Mouse (Mus musculus): ENCODE measurements around the gene 2610528A11Rik.
"Not testable (repeated sequence)": the region's sequence is repeated elsewhere in the genome, so short reads cannot be mapped to it uniquely, and the experiment has no call there.

The 2610528A11Rik gene

DNA sequence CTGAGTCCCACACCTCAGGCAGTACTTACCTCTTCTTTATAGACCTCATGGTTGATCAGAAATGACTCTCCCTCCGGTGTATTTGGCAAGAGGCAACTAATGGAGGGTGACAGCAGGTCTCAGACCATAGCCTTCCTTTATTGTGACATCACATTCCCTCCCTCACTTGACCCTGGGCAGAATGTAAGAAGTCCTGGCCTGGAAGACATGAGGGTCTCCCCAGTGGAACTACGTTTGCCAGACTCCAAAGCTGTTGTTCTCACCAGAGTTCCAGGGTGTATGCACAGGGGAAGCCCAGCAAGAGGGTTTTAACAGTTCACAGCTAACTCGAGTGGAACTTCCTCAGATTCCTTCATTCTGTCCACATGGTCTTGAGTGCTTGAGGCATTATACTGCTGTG lies at the start of gene 2610528A11Rik:
Gene 2610528A11Rik, minus strand, starts transcription at position 101 of the 400 bp plus-strand sequence.
- DNase-seq (ENCODE audit: extremely low spot score, low spot score), result no peak

DNA sequence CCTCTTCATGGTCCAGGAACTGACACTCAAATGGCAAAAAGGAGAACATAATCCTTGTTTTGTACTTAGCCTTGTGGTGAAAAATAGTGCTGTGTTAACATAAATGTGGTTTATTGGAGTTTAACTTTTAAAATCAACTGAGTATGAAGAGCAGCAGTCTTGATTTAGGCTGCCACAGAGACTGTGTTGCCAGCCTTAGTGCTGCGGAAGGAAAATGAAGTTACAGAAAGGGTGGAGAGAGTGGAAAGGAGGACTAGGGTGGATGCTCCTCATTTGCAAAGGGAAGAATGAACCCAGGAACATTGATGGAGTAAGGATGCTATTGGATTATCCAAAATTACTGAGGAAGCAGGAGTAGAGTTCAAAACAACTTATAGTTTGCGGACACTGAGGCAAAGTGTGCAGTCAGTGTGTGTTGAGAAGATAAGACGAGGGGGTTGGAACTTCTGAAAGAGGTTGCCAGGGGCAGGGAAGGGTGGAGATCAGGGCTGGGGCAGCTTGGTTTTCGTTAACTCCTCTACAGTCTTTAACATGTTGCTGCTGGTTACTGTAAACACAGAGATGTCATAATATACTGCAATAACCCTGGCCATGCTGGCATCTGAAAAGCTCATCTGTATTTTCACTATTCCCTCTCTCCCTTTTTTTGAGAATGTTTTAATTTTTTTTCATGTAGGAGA lies 49.6 kb upstream of the 2610528A11Rik start:
- no peak for DNase-seq (ENCODE audit: extremely low spot score, low spot score)

GRCm38 (mm10) chr14:37154391-37154790 lies 40.6 kb upstream of the 2610528A11Rik start:
- DNase-seq (ENCODE audit: extremely low spot score, low spot score), result no peak

DNA sequence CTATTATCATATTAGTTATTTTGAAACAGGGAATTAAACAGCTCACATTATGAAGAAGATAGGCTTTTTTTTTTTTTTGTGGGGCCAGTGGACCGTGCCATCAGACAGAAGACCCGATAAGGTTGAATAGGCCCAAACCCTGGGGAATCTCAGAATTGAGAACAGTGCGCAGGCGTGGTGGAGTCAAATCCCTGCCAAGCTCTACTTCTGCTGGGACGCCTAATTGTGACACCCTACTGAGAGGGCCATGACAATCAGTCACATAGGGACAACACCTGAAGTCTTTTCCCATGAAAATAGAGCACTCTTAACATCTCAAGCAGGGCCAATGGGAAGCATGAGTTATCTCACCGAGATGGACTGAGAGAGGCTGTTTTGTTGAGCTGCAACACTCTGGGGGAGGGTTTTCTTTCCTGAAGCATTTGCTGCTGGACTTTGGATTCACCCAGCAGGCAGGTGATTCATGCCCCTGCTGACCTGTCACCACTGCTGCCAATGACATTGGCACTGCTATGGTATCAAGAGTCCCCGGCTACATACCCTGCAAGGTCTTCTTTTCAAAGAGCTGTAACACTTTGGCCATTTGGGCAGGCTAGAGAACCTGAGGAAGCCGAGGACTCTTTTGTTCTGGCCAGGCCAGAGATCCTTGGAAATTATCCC lies 25.4 kb upstream of the 2610528A11Rik start:
- DNase-seq (ENCODE audit: extremely low spot score, low spot score), result no peak

- not testable (repeated sequence) for DNase-seq (ENCODE audit: extremely low spot score, low spot score)
Observed at GRCm38 (mm10) chr14:37137596-37137995, 23.8 kb upstream of the 2610528A11Rik start.

- DNase-seq (ENCODE audit: extremely low spot score, low spot score), result no peak
Observed at GRCm38 (mm10) chr14:37136110-37136509, 22.3 kb upstream of the 2610528A11Rik start.

- no peak for DNase-seq (ENCODE audit: extremely low spot score, low spot score)
Observed at GRCm38 (mm10) chr14:37135671-37136070, 21.8 kb upstream of the 2610528A11Rik start.

GRCm38 (mm10) chr14:37135127-37135593 lies 21.3 kb upstream of the 2610528A11Rik start, which contains the start of gene Ghitm:
Gene Ghitm, minus strand, starts transcription at chr14:37135272.
- peak; percentile 93 for DNase-seq (ENCODE audit: extremely low spot score, low spot score)

GRCm38 (mm10) chr14:37134304-37135126 lies 20.7 kb upstream of the 2610528A11Rik start:
- DNase-seq (ENCODE audit: extremely low spot score, low spot score), result no peak

DNA sequence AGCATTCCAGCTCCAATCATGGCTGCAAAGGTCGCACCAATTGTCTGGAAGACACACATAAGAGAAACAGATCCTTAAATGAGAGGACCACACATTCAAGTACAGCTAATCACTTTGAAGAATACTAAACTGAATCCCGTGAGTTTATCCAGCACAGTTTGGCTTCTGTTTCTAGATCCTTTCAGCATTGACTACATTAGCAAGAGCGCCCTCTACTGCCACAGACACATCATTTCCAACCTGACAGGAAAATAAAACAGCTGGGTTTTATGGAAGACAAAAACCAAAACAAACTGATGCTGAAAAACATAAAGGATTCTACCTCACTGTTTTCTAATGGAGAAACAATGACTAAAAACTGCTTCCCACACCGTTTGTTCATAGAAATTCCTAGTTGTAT lies 13.8 kb upstream of the 2610528A11Rik start:
- no peak for DNase-seq (ENCODE audit: extremely low spot score, low spot score)

GRCm38 (mm10) chr14:37119233-37119632 lies 5.4 kb upstream of the 2610528A11Rik start:
- no peak for DNase-seq (ENCODE audit: extremely low spot score, low spot score)

GRCm38 (mm10) chr14:37112931-37113330 lies 891 bp downstream of the 2610528A11Rik start:
- no peak for DNase-seq (ENCODE audit: extremely low spot score, low spot score)

- no peak for DNase-seq (ENCODE audit: extremely low spot score, low spot score)
Observed at GRCm38 (mm10) chr14:37111371-37111770, 2.5 kb downstream of the 2610528A11Rik start.

DNA sequence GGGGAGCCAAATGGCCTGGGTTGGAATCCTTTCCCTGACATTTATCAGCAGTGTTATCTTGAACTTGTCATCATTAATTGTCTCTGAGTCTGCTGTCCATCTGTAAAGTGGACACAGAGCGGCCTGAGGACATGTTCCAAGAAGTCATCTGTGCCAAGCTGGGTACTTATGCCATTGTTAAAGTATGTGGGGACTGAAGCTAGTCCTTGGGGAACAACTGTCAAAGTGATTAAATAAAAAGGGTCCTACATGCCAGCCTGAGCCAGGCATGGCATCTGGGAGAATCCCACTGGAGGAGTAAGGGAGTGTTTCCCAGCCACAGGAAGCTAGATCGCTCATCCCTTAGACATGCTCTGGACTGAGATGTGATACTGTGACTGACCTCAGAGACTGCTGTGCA lies 3.4 kb downstream of the 2610528A11Rik start:
- no peak for DNase-seq (ENCODE audit: extremely low spot score, low spot score)

GRCm38 (mm10) chr14:37109975-37110374 lies 3.8 kb downstream of the 2610528A11Rik start:
- no peak for DNase-seq (ENCODE audit: extremely low spot score, low spot score)

GRCm38 (mm10) chr14:37109460-37109859 lies 4.4 kb downstream of the 2610528A11Rik start:
- DNase-seq (ENCODE audit: extremely low spot score, low spot score), result no peak

GRCm38 (mm10) chr14:37105846-37106245 lies 8.0 kb downstream of the 2610528A11Rik start:
- no peak for DNase-seq (ENCODE audit: extremely low spot score, low spot score)

DNA sequence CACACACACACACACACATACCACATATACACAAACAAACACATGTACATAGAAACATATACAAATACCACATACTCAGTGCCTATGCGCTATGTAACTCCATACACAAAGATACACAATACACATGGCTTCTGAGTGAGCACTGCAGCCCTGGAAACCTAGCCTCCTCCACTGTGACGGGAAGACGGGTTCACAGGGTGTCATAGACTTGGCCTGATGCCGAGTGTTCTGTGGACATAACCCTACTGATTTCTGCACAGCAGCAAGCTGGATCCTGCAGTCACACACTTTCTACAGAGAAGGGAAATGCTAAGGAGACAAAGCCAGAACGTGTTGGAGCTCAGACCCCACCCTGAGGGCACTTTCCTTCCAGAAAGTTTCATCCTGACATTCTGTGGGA lies 9.1 kb downstream of the 2610528A11Rik start:
- DNase-seq (ENCODE audit: extremely low spot score, low spot score), result no peak

DNA sequence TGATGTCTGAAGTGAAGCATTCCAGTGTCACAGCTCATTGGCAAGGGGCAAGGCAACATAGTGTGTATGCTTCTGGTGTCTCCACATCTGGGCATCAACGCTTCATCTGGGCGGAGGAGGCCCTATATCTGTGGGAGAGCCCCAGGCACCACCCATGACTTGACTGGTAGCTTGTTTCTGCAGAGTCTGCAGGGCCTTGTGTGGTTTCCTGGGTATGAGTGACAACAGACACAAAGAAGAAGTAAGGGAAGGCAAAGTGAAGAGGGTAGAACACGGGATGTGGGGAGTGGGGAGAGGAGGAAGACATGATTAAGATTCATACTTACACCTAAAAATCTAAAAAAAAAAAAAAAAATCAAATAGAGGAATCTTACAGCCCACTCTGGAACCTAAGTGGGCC lies 11.3 kb downstream of the 2610528A11Rik start:
- DNase-seq (ENCODE audit: extremely low spot score, low spot score), result no peak

GRCm38 (mm10) chr14:37101531-37101930 lies 12.3 kb downstream of the 2610528A11Rik start:
- no peak for DNase-seq (ENCODE audit: extremely low spot score, low spot score)

DNA sequence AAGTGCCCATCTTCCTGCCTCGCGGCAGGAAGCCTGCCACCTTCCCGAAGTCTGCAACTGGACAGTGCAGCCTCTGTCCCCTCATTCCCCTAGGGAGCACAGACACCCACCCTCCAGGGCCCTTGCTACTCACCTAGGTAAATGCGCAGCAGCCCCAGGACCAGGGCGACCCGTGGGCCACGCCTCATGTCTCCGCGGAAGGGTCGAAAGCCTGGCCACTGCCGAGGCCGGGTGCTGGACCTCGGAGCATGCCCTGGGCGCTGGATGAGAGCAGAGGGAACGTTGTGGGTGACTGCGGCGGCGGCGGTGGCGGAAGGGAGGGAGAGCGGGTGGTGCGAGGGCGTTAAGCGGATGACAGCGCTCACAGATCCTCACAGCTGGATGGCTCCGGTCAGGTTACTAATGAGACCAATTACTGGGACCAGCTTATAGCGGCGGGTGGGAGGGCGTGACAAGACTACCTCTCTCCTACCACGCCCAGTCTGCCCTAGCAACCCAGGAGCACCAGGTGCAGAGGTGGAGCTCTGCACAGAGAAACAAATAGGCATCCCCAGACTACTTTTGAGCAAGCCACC lies 15.8 kb downstream of the 2610528A11Rik start, which contains the start of gene Cdhr1:
Gene Cdhr1, minus strand, starts transcription at position 392 of the 575 bp plus-strand sequence.
- peak; percentile 48 for DNase-seq (ENCODE audit: extremely low spot score, low spot score)
